Mouse (Mus musculus) E14TG2a.4 (cell line): Measurements from ENCODE around the gene Sphk2.

Experiments used
- CTCF ChIP-seq: conservative IDR thresholded peaks from 2 replicates; pipeline ENCODE4 v1.5.1; 2014; ENCODE audit warnings: low read length
- NANOG ChIP-seq: IDR thresholded peaks from 2 replicates; pipeline ENCODE4 v1.6.1; 2014; ENCODE audit warnings: borderline replicate concordance, low read length, mixed read lengths
- POU5F1 ChIP-seq: IDR thresholded peaks from 2 replicates; pipeline ENCODE4 v1.6.1; 2014; ENCODE audit warnings: low read length, borderline replicate concordance

GRCm38 (mm10) chr7:45660746-45661478 lies 56.9 kb downstream of the Sphk2 start:
- TF ChIP-seq CTCF (no peak), NANOG (no peak), POU5F1 (no peak)
